Comparison of ENCODE assay signal across 11 mouse cellular contexts in genomic region chr11:113277034-113277612, GRCm38 (mm10).
A peak's percentile ranks its signal among the peaks of the same experiment; 100 is the strongest.
DNase-seq lines count a peak whose midpoint lies in the region; ATAC-seq lines count a peak whose summit lies in the region.
"Had no signal": no experiment of that assay in that cellular context is flagged by ENCODE, and none has a peak within 500 bp of the region (broad histone marks: within the 10 kb centered on the region; RNA-seq: fewer than 3 reads in every experiment).

No protein-coding gene starts in this region.

- H3K9me3 ChIP-seq in forebrain, embryonic 12.5 days = no peaks in the 10 kb centered on the region
- no peaks in the 10 kb centered on the region for H3K9me3 ChIP-seq in forebrain, embryonic 11.5 days (ENCODE audit: control insufficient read depth, low read length)
- no peaks in the 10 kb centered on the region for H3K9me3 ChIP-seq in intestine, embryonic 14.5 days (ENCODE audit: control insufficient read depth, low read length)

- WGBS in forebrain, embryonic 12.5 days = 55% methylated on average over 10 of the region's 10 CpGs
- WGBS in forebrain, embryonic 11.5 days = 65% methylated on average over 10 of the region's 10 CpGs
- WGBS in intestine, embryonic 14.5 days = 36% methylated on average over 10 of the region's 10 CpGs

- ATAC-seq in forebrain, embryonic 12.5 days (ENCODE audit: low FRiP score) = no peak
- ATAC-seq in forebrain, embryonic 11.5 days (replicated peaks; ENCODE audit: low FRiP score) = no peak
- ATAC-seq in intestine, embryonic 14.5 days (replicated peaks; ENCODE audit: low FRiP score, low TSS enrichment, low read depth) = no peak; the same call in 1 of the 2 replicates
- ATAC-seq in frontal cortex, adult (ENCODE audit: low TSS enrichment) = no peak

- peaks cover 11% of the 10 kb centered on the region for H3K4me1 ChIP-seq in forebrain, embryonic 12.5 days
- H3K4me1 ChIP-seq in forebrain, embryonic 11.5 days (replicated peaks; ENCODE audit: control insufficient read depth, insufficient read depth, low read length) = peaks cover 4% of the 10 kb centered on the region; the same call in 1 of the 2 replicates
- peaks cover 9% of the 10 kb centered on the region; the same call in 1 of the 2 replicates for H3K4me1 ChIP-seq in intestine, embryonic 14.5 days (replicated peaks; ENCODE audit: control insufficient read depth, insufficient read depth, low read length)

- no peak for DNase-seq in forebrain, embryonic 11.5 days (ENCODE audit: low spot score)
- peak; percentile 47 for DNase-seq in retina, postnatal 1 day
- DNase-seq in retina, embryonic 14.5 days (ENCODE audit: low spot score) = no peak
- no peak for DNase-seq in intestine, embryonic 14.5 days (ENCODE audit: low spot score)
- DNase-seq in B cell, adult 2 months = no peak
- DNase-seq in kidney, adult 18-20 months = no peak
- DNase-seq: adrenal gland, adult 2 months; thymus, adult 18-20 months had no signal

- no peaks in the 10 kb centered on the region for H3K36me3 ChIP-seq in forebrain, embryonic 12.5 days (replicated peaks)
- no peaks in the 10 kb centered on the region for H3K36me3 ChIP-seq in forebrain, embryonic 11.5 days (ENCODE audit: control insufficient read depth, insufficient read depth, low read length)
- H3K36me3 ChIP-seq in intestine, embryonic 14.5 days (ENCODE audit: control insufficient read depth, insufficient read depth, low read length) = no peaks in the 10 kb centered on the region

- no peak overlapping the region for H3K4me3 ChIP-seq in forebrain, embryonic 12.5 days (replicated peaks)
- H3K4me3 ChIP-seq in forebrain, embryonic 11.5 days (ENCODE audit: low read depth, low read length) = no peak overlapping the region
- H3K4me3 ChIP-seq in intestine, embryonic 14.5 days (ENCODE audit: low read depth, low read length) = no peak overlapping the region

- H3K9ac ChIP-seq in forebrain, embryonic 12.5 days = no peak overlapping the region
- no peak overlapping the region for H3K9ac ChIP-seq in forebrain, embryonic 11.5 days (ENCODE audit: low read length)
- no peak overlapping the region for H3K9ac ChIP-seq in intestine, embryonic 14.5 days (ENCODE audit: low read length)
- H3K9ac ChIP-seq: liver, embryonic 14.5 days had no signal

- 0 out of 2 replicates have a peak overlapping the region, but pooled peaks have one; percentile 13 for H3K27ac ChIP-seq in forebrain, embryonic 12.5 days
- H3K27ac ChIP-seq in forebrain, embryonic 11.5 days (ENCODE audit: low read depth, low read length) = no peak overlapping the region
- H3K27ac ChIP-seq in intestine, embryonic 14.5 days (ENCODE audit: low read depth) = peak overlapping the region; percentile 23; the same call in 1 of the 2 replicates
- H3K27ac ChIP-seq: liver, embryonic 14.5 days had no signal

- no peaks in the 10 kb centered on the region for H3K27me3 ChIP-seq in forebrain, embryonic 12.5 days
- H3K27me3 ChIP-seq in forebrain, embryonic 11.5 days (ENCODE audit: control insufficient read depth, insufficient read depth, low read length) = no peaks in the 10 kb centered on the region
- no peaks in the 10 kb centered on the region for H3K27me3 ChIP-seq in intestine, embryonic 14.5 days (replicated peaks; ENCODE audit: control insufficient read depth, insufficient read depth, low read length)

- H3K4me2 ChIP-seq in forebrain, embryonic 12.5 days = no peak overlapping the region
- H3K4me2 ChIP-seq in forebrain, embryonic 11.5 days (ENCODE audit: low read depth, low read length, severe bottlenecking) = no peak overlapping the region
- no peak overlapping the region for H3K4me2 ChIP-seq in intestine, embryonic 14.5 days (ENCODE audit: low read length)
